Mouse (Mus musculus) kidney, postnatal 0 days (tissue): ENCODE measurements around the gene Slc25a1. TPM values are rescaled to one million over a fixed set of nuclear protein-coding genes. Genes with fewer than 3 reads are reported as not detected.

Experiments used
- ATAC-seq: fragments of 200-750 bp; cut with Nextera tagmentation; replicated peaks from 2 replicates; pipeline ENCODE4 v1.8.0; 2017; ENCODE audit warnings: low read depth, moderate number of reproducible peaks, moderate TSS enrichment, moderate library complexity; ENCODE audit not compliant: low FRiP score
- DNase-seq: peaks from one replicate; pipeline ENCODE4 v3.0.0-alpha.2; 2016; ENCODE audit warnings: low spot score
- H3K27ac ChIP-seq: fragments of 300-500 bp; sonication (generic); 2 replicates; pipeline ENCODE4 v1.5.1; 2014; ENCODE audit warnings: mild to moderate bottlenecking
- H3K27me3 ChIP-seq: fragments of 300-500 bp; sonication (generic); 2 replicates; pipeline ENCODE4 v1.6.1; 2014; ENCODE audit warnings: low read length, mixed read lengths; ENCODE audit not compliant: insufficient read depth
- H3K36me3 ChIP-seq: fragments of 300-500 bp; sonication (generic); 2 replicates; pipeline ENCODE4 v1.6.1; 2014; ENCODE audit warnings: low read length, mixed read lengths; ENCODE audit not compliant: insufficient read depth
- H3K4me1 ChIP-seq: fragments of 300-500 bp; sonication (generic); replicated peaks from 2 replicates; pipeline ENCODE4 v1.6.1; 2014; ENCODE audit warnings: antibody characterized with exemption, low read length, mixed read lengths; ENCODE audit not compliant: insufficient read depth
- H3K4me2 ChIP-seq: fragments of 300-500 bp; sonication (generic); 2 replicates; pipeline ENCODE4 v1.6.1; 2014; ENCODE audit warnings: mild to moderate bottlenecking, low read length, moderate library complexity, mixed read lengths
- H3K4me3 ChIP-seq: fragments of 300-500 bp; sonication (generic); replicated peaks from 2 replicates; pipeline ENCODE4 v1.5.1; 2014; ENCODE audit warnings: low read depth, low read length
- H3K9ac ChIP-seq: fragments of 300-500 bp; sonication (generic); 2 replicates; pipeline ENCODE4 v1.6.1; 2014; ENCODE audit warnings: low read depth, low read length
- H3K9me3 ChIP-seq: fragments of 300-500 bp; sonication (generic); replicated peaks from 2 replicates; pipeline ENCODE4 v1.6.1; 2016; ENCODE audit warnings: low read length, inconsistent platforms, mixed read lengths
- CTCF ChIP-seq: IDR thresholded peaks from 2 replicates; pipeline ENCODE4 v1.5.1; 2016; ENCODE audit warnings: antibody characterized with exemption, low read depth, mild to moderate bottlenecking, moderate library complexity
- WGBS: fragments of 180-500 bp; shearing (Covaris S2); extraction: QIAGEN DNeasy Blood & Tissue Kit; methylation state at CpG from one replicate; pipeline ENCODE4 v1.1.7; 2014; 5-methylcytosine and 5-hydroxymethylcytosine counted together
- polyA plus RNA-seq: library from polyadenylated mRNA; unstranded; fragments of >200 nt; fragmentation: Nextera tagmentation; extraction: Ambion mirVana; gene quantifications from 2 replicates; pipeline ENCODE4 v1.2.1, GENCODE M21; 2015

Slc25a1 gene
- polyA plus RNA-seq, 1 experiment from 2014 or later: 116 TPM

DNA sequence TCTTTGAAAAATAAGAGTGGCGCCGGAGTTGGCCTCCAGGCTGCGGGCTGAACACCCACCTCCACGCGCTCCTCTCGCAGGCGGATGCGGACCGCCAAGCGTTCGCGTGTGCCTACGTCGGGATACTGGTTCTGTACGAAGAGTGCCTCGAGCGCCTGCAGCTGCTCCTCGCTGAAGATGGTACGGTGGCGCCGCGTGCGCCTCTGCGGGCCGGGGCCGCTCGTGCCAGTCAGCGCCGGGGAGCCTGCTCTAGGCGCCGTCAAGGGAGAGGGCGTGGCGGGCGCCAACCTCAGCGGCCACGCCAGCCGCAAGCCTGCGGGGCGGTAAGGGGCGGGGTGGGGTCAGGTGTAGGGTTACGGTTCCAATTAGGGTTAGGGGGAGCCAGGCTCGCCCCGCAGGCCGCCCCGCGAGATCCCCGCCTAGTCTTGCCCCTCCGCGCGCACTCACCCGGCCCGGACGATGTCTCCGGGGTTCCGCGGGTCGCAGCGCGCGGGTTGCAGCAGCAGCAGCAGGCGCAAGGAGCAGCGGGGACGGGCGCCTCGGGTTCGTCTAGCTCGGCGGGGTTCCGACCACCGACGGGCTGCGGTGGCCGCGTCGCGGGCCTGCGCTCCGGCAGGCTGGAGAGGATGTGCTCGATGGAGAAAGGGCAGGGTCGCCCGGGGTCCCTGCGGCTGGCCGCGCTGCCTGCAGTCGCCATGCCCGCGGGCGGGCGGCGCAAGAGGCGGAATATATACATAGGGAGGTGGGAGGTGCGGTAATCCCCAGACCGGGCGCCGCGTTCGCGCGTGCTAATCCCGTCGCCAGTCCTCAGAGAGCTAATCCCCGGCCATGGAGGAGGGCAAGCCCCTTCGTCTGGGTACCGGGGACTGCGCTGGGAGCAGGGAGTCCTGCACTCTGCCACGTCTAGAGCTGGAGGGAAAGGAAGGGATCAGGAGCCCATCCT, 13.4 kb downstream of the Slc25a1 start, which contains the start of gene Gsc2:
Gene Gsc2, minus strand, starts transcription at position 753 of the 943 bp plus-strand sequence.
- Histone ChIP-seq H3K9ac (0 out of 2 replicates have a peak within 1 kb of the TSS, but pooled peaks have one; percentile 35), H3K27ac (no peak within 1 kb of the TSS), H3K4me2 (peak within 1 kb of the TSS; percentile 62), H3K4me1 (peaks cover 11% of the 10 kb centered on the region), H3K36me3 (no peaks in the 10 kb centered on the region), H3K4me3 (peak within 1 kb of the TSS; percentile 36), H3K27me3 (peaks cover 54% of the 10 kb centered on the region), H3K9me3 (no peaks in the 10 kb centered on the region)
- no peak for TF ChIP-seq CTCF
- under 1% methylated on average over 96 of the region's 106 CpGs for WGBS
- peak; percentile 18; the same call in 1 of the 2 replicates for ATAC-seq
- DNase-seq: no peak

DNA sequence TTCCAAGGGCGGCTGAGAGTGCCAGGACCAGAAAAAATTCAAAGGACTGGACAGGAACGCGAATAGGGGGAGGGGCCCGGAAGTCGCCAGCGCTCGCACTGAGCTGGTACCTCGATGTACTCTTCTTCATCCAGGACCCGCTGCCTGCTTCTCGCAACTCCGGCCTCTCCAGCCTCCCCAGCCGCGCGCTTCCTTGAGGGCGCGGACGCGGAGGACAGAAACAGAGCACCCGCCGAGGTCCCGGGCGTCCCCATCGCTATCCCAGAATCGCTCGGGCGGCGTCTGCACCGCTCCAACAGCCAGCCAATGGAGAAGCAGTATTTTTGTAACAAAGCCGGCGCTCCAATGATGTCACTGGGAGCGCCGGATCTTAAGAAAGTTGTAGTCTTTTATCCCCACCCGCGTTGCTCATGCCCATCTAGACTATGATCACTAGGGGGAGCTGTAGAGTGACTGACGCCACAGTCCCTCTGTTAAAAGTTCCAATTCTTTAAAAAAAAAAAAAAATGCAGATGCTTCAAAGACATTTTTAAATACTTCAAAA, 16.9 kb downstream of the Slc25a1 start, which contains the start of gene Ess2:
Gene Ess2, minus strand, starts transcription at position 297 of the 544 bp plus-strand sequence.
- peak; percentile 85 for TF ChIP-seq CTCF
- peak; percentile 94 for ATAC-seq
- Histone ChIP-seq H3K27ac (no peak within 1 kb of the TSS), H3K4me3 (peak within 1 kb of the TSS; percentile 85), H3K27me3 (peaks cover 42% of the 10 kb centered on the region), H3K36me3 (peaks cover 26% of the 10 kb centered on the region), H3K9ac (peak within 1 kb of the TSS; percentile 74), H3K4me1 (peaks cover 11% of the 10 kb centered on the region), H3K9me3 (no peaks in the 10 kb centered on the region), H3K4me2 (peak within 1 kb of the TSS; percentile 52)
- DNase-seq: peak; percentile 99
- WGBS: 1% methylated on average over 35 of the region's 35 CpGs

DNA sequence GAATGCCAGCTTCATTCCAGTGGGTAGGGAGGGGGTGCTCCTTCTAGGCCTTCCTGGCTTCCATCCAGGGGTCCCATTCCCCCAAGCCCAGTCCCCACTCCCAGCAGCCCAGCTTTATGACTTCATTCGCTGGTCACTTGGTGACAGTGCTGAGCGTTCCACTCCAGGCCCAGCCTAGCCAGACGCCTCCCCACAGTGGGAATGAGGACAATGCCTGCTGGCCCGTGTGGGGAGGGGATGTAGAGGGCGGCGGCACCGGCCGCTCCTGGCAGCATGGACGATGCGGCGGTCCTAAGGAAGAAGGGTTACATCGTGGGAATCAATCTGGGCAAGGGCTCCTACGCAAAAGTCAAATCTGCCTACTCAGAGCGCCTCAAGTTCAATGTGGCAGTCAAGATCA, 29.6 kb downstream of the Slc25a1 start, which contains the start of the genes Dgcr2 and Tssk2:
Gene Dgcr2, minus strand, starts transcription at position 101 of the 400 bp plus-strand sequence.
Gene Tssk2, plus strand, starts transcription at position 176 of the 400 bp plus-strand sequence.
- Histone ChIP-seq H3K9ac (no peak within 1 kb of the TSS), H3K4me2 (no peak within 1 kb of the TSS), H3K4me3 (no peak within 1 kb of the TSS), H3K4me1 (no peaks in the 10 kb centered on the region), H3K9me3 (no peaks in the 10 kb centered on the region), H3K27ac (no peak within 1 kb of the TSS), H3K36me3 (peaks cover 33% of the 10 kb centered on the region), H3K27me3 (no peaks in the 10 kb centered on the region)
- ATAC-seq (no peak), DNase-seq (no peak)
- TF ChIP-seq CTCF: no peak
- WGBS: 91% methylated on average over 14 of the region's 14 CpGs

DNA sequence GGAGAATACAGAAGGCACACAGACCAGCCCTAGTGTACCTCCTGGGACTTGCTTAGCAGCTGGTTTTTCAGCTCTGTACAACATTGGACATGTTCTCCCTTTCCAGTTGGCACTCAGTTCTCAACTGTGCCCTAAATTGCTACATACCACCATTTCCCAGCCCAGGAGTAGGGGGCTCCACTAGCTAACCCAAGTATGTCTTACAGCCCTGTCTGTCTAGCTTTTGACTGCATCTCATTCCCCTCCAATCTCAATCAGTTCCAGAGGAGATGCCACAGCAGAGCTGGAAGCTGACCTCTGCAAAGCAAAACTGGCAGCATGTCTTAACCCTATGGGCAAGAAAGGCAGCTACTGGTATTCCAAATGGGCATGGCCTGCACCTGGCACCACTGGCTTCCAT, 31.9 kb downstream of the Slc25a1 start:
- no peak for TF ChIP-seq CTCF
- Histone ChIP-seq H3K4me3 (no peak overlapping the region), H3K4me1 (no peaks in the 10 kb centered on the region), H3K27me3 (no peaks in the 10 kb centered on the region), H3K9me3 (no peaks in the 10 kb centered on the region), H3K36me3 (peaks cover 10% of the 10 kb centered on the region), H3K9ac (no peak overlapping the region), H3K4me2 (no peak overlapping the region), H3K27ac (no peak overlapping the region)
- DNase-seq (no peak), ATAC-seq (no peak)

DNA sequence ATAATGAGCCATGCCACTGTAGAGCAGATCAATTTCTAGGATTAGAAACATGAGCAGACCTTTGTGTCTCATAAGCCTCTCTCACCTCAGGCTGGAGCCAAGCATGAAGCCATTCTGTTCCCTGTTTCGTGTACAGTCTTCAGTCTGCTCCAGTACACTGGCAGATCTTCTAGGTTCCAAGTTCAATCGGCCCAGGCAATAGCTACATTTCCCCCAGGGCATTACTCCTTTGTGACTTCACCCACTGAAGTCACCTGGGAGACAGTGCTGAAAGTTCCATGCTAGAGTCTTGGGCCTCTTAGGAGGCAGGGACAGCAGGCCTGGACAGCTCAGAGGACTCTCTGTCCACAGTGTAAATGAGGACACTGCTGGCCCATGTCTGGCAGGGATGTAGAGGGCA, 34.1 kb downstream of the Slc25a1 start, which contains the start of gene Tssk1:
Gene Tssk1, plus strand, starts transcription at position 301 of the 400 bp plus-strand sequence.
- H3K4me3 ChIP-seq: no peak within 1 kb of the TSS
- WGBS: 80% methylated on average over 2 of the region's 2 CpGs

DNA sequence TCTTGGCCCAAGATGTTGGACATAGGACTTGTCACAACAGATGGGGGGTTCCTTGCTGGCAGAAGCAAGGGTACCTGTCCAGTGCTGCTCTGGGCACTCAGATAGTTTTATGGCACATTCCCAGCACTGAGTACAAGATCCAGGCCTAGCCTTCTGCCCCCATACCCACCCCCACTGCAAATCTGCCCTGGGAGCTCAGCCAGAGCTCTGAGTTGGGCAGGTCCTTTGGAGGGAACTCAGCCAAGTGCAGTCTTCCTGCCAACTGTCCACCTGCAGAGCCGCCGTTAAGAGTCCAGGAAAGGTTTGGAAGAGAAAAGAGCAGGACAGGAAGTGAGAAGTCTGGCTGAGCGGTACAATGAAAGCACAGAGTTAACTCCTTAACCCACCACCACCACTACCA, 35.4 kb downstream of the Slc25a1 start:
- no peak overlapping the region for H3K4me3 ChIP-seq
- DNase-seq (no peak), ATAC-seq (no peak)
- TF ChIP-seq CTCF: no peak
- 0 out of 2 replicates have a peak, but pooled peaks cover 10% of the 10 kb centered on the region for H3K4me1 ChIP-seq
- 60% methylated on average over 3 of the region's 3 CpGs for WGBS
- H3K36me3 ChIP-seq: no peaks in the 10 kb centered on the region
- no peaks in the 10 kb centered on the region for H3K9me3 ChIP-seq
- H3K4me2 ChIP-seq: no peak overlapping the region
- no peak overlapping the region for H3K9ac ChIP-seq
- no peak overlapping the region for H3K27ac ChIP-seq
- H3K27me3 ChIP-seq: no peaks in the 10 kb centered on the region

More for the DNA sequence above, 34.1 kb downstream of the Slc25a1 start, which contains the start of gene Tssk1:
- H3K9me3 ChIP-seq: no peaks in the 10 kb centered on the region
- H3K4me2 ChIP-seq: no peak within 1 kb of the TSS
- no peaks in the 10 kb centered on the region for H3K27me3 ChIP-seq
- no peak within 1 kb of the TSS for H3K27ac ChIP-seq
- H3K36me3 ChIP-seq: no peaks in the 10 kb centered on the region
- 0 out of 2 replicates have a peak, but pooled peaks cover 10% of the 10 kb centered on the region for H3K4me1 ChIP-seq
- ATAC-seq: no peak
- DNase-seq: no peak
- no peak for TF ChIP-seq CTCF
- no peak within 1 kb of the TSS for H3K9ac ChIP-seq
